Comparison of ENCODE assay signal across 27 mouse cellular contexts in the genomic region with DNA sequence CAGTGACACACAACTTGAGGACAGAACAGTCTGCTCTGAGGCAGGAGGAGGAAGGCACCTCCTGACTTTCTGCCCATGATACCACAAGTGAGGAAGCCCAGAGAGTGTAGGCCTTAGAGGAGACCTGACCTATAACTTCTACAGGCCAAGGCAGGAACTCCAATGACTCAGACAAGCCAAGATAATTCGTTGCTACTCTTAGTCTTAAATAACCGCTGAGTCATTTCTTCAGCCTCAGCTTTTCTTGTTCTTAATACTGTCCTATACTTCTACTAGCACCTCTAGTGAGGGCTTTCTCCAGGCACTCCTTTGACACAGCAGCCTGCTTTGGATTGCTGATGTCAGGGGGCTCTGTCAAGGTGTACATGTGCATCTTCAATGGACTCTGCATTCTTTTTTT. TPM values are rescaled to one million over a fixed set of nuclear protein-coding genes. Genes with fewer than 3 reads are reported as not detected.
DNase-seq lines count a peak whose midpoint lies in the region; ATAC-seq and TF ChIP-seq lines count a peak whose summit lies in the region.
"Had no signal": no experiment of that assay in that cellular context is flagged by ENCODE, and none has a peak within 500 bp of the region (broad histone marks: within the 10 kb centered on the region; RNA-seq: fewer than 3 reads in every experiment).

No protein-coding gene starts in this region.

- no peak overlapping the region for H3K9ac ChIP-seq in CH12.LX (ENCODE audit: insufficient read depth, low read depth)
- H3K9ac ChIP-seq in hindbrain, embryonic 16.5 days (ENCODE audit: low read depth, low read length), result no peak overlapping the region
- H3K9ac ChIP-seq: embryonic facial prominence, embryonic 13.5 days; embryonic facial prominence, embryonic 15.5 days; forebrain, embryonic 12.5 days had no signal

- in situ Hi-C loops in CH12.LX (cut with MboI; ENCODE audit: low pct_ligation_motif_present, low pct_unique_long_range_greater_than_20kb, low sequenced_read_pairs), result no loop called here

- TF ChIP-seq CTCF in CH12.LX (conservative IDR thresholded peaks at IDR 0.05 in 1 of 2, IDR thresholded peaks at IDR 0.05 in 1 of 2; ENCODE audit: low read depth in 2 of 2, low read length in 2 of 2), result no peak

- no peaks in the 10 kb centered on the region for H3K79me2 ChIP-seq in CH12.LX (replicated peaks; ENCODE audit: control insufficient read depth, extremely low read depth, insufficient read depth, poor library complexity, severe bottlenecking)

- no peaks in the 10 kb centered on the region for H3K9me3 ChIP-seq in CH12.LX (replicated peaks; ENCODE audit: low read length)
- H3K9me3 ChIP-seq in hindbrain, embryonic 16.5 days (ENCODE audit: control insufficient read depth, low read length), result no peaks in the 10 kb centered on the region
- H3K9me3 ChIP-seq: embryonic facial prominence, embryonic 13.5 days; embryonic facial prominence, embryonic 15.5 days; forebrain, embryonic 10.5 days; forebrain, embryonic 12.5 days had no signal

- H3K4me3 ChIP-seq in CH12.LX (replicated peaks in 1 of 3; ENCODE audit: low read depth in 2 of 3, low read length in 2 of 3, poor library complexity in 1 of 3), result no peak overlapping the region
- no peak overlapping the region for H3K4me3 ChIP-seq in hindbrain, embryonic 16.5 days (ENCODE audit: low read length)
- H3K4me3 ChIP-seq: embryonic facial prominence, embryonic 13.5 days; embryonic facial prominence, embryonic 15.5 days; erythroblast, embryonic 14.5 days; forebrain, embryonic 10.5 days; forebrain, embryonic 12.5 days had no signal

- peaks cover 72 to 96% of the 10 kb centered on the region in 2 experiments for H3K36me3 ChIP-seq in CH12.LX (replicated peaks in 1 of 2; ENCODE audit: control insufficient read depth in 1 of 2, insufficient read depth in 1 of 2, low read length in 1 of 2)
- H3K36me3 ChIP-seq in hindbrain, embryonic 16.5 days (ENCODE audit: control insufficient read depth, insufficient read depth, low read length), result peaks cover 12% of the 10 kb centered on the region
- H3K36me3 ChIP-seq: embryonic facial prominence, embryonic 13.5 days; embryonic facial prominence, embryonic 15.5 days had no signal

- TF ChIP-seq RAD21 in CH12.LX (IDR thresholded peaks at IDR 0.05; ENCODE audit: low read depth, low read length), result no peak

- dilution Hi-C loops in CH12.LX (cut with MboI; ENCODE audit: extremely low pct_ligation_motif_present, extremely low pct_unique_long_range_greater_than_20kb, low sequenced_read_pairs), result no loop called here

- DNase-seq in 3T3-L1 (ENCODE audit: low read depth, low spot score) (peak; percentile 31), CH12.LX (ENCODE audit: extremely low read depth) (peak; percentile 56)
- peak; percentile 20 for DNase-seq in induced T-regulatory cell, adult 2 months (ENCODE audit: low read depth)
- no peak for DNase-seq in thymus, adult 18-20 months
- no peak for DNase-seq in cerebellum, postnatal 4 days (ENCODE audit: low spot score in 2 of 2)
- no peak for DNase-seq in kidney, adult 8-10 months
- DNase-seq: adrenal gland, adult 8-10 months; adrenal gland, postnatal 14 days; adrenal gland, postnatal 36 days; B cell, adult 2 months; cerebellum, adult 11-12 months; cerebellum, adult 2 months; cerebellum, adult 9-10 months; cerebellum, postnatal 10 days; cerebellum, postnatal 25 days; embryo, embryonic 11 days had no signal

- TF ChIP-seq EP300 in CH12.LX (IDR thresholded peaks at IDR 0.05; ENCODE audit: low read length), result peak; percentile 75

- H3K4me2 ChIP-seq in CH12.LX (ENCODE audit: insufficient read depth, low read depth, poor library complexity, severe bottlenecking), result no peak overlapping the region
- H3K4me2 ChIP-seq in hindbrain, embryonic 16.5 days (ENCODE audit: low read length), result no peak overlapping the region
- H3K4me2 ChIP-seq: embryonic facial prominence, embryonic 13.5 days; embryonic facial prominence, embryonic 15.5 days; forebrain, embryonic 12.5 days had no signal

- H3K4me1 ChIP-seq in CH12.LX (ENCODE audit: control insufficient read depth in 1 of 2, insufficient read depth in 2 of 2), result peaks cover 8% of the 10 kb centered on the region in 2 experiments
- H3K4me1 ChIP-seq in hindbrain, embryonic 16.5 days (ENCODE audit: control insufficient read depth, insufficient read depth, low read depth, low read length), result no peaks in the 10 kb centered on the region
- H3K4me1 ChIP-seq: forebrain, embryonic 10.5 days; forebrain, embryonic 12.5 days had no signal

- TF ChIP-seq POLR2A in CH12.LX (IDR thresholded peaks at IDR 0.05; ENCODE audit: low read depth, low read length), result no peak

- H3K27ac ChIP-seq in CH12.LX (ENCODE audit: insufficient read depth, low read depth), result peak overlapping the region; percentile 50
- no peak overlapping the region for H3K27ac ChIP-seq in hindbrain, embryonic 16.5 days (ENCODE audit: low read depth, low read length)
- H3K27ac ChIP-seq: embryonic facial prominence, embryonic 13.5 days; embryonic facial prominence, embryonic 15.5 days; forebrain, embryonic 10.5 days; forebrain, embryonic 12.5 days had no signal

- ATAC-seq in hindbrain, embryonic 16.5 days, result no peak
- ATAC-seq: activated CD4-positive, CD25-positive, alpha-beta regulatory T cell, adult 4 months; CD4-positive, CD25-positive, alpha-beta regulatory T cell, adult 4 months; forebrain, embryonic 14.5 days; forebrain, embryonic 16.5 days; Patski had no signal

- no peaks in the 10 kb centered on the region for H3K27me3 ChIP-seq in CH12.LX (replicated peaks)
- H3K27me3 ChIP-seq in hindbrain, embryonic 16.5 days (replicated peaks; ENCODE audit: control insufficient read depth, insufficient read depth, low read length), result no peaks in the 10 kb centered on the region
- H3K27me3 ChIP-seq: embryonic facial prominence, embryonic 13.5 days; embryonic facial prominence, embryonic 15.5 days; forebrain, embryonic 12.5 days; Patski had no signal

- WGBS in hindbrain, embryonic 16.5 days, result 95% methylated on average over 2 of the region's 2 CpGs

TF ChIP-seq in CH12.LX, 34 proteins besides CTCF, POLR2A, EP300 and RAD21:
- TF ChIP-seq ZKSCAN1 (IDR thresholded peaks at IDR 0.05; ENCODE audit: borderline replicate concordance, low read depth, low read length), result no peak
- no peak for TF ChIP-seq UBTF (IDR thresholded peaks at IDR 0.05; ENCODE audit: low read depth, low read length)
- 0 out of 2 replicates have a peak, but pooled peaks have one; percentile 32 for TF ChIP-seq RCOR1 (conservative IDR thresholded peaks at IDR 0.05; ENCODE audit: low read depth, low read length)
- TF ChIP-seq POLR2AphosphoS2 (IDR thresholded peaks at IDR 0.05; ENCODE audit: low read depth, low read length), result no peak
- TF ChIP-seq CHD1 (IDR thresholded peaks at IDR 0.05; ENCODE audit: low read depth, low read length), result no peak
- TF ChIP-seq KAT2A (IDR thresholded peaks at IDR 0.05; ENCODE audit: insufficient replicate concordance, low read length), result no peak
- no peak for TF ChIP-seq MAZ (IDR thresholded peaks at IDR 0.05; ENCODE audit: low read depth, low read length)
- TF ChIP-seq JUND (conservative IDR thresholded peaks at IDR 0.05; ENCODE audit: low read depth, low read length), result peak; percentile 72
- no peak for TF ChIP-seq E2F4 (IDR thresholded peaks at IDR 0.05; ENCODE audit: insufficient replicate concordance, low read depth, low read length)
- TF ChIP-seq NRF1 (IDR thresholded peaks at IDR 0.05; ENCODE audit: low read depth, low read length), result no peak
- no peak for TF ChIP-seq ZNF384 (IDR thresholded peaks at IDR 0.05; ENCODE audit: low read depth, low read length)
- peak; percentile 24; the same call in 1 of the 2 replicates for TF ChIP-seq TCF12 (IDR thresholded peaks at IDR 0.05; ENCODE audit: low read depth, low read length)
- no peak for TF ChIP-seq MYC (IDR thresholded peaks at IDR 0.05; ENCODE audit: low read depth, low read length)
- TF ChIP-seq GABPA (IDR thresholded peaks at IDR 0.05; ENCODE audit: insufficient replicate concordance, low read depth, low read length), result no peak
- TF ChIP-seq TBP (conservative IDR thresholded peaks at IDR 0.05; ENCODE audit: low read depth, low read length), result 0 out of 2 replicates have a peak, but pooled peaks have one; percentile 52
- TF ChIP-seq JUN (IDR thresholded peaks at IDR 0.05; ENCODE audit: insufficient read depth, low read depth, low read length), result peak; percentile 38
- TF ChIP-seq MEF2A (IDR thresholded peaks at IDR 0.05; ENCODE audit: borderline replicate concordance, low read depth, low read length), result no peak; the same call in 1 of the 2 replicates
- peak; percentile 85 for TF ChIP-seq MAFK (IDR thresholded peaks at IDR 0.05; ENCODE audit: insufficient replicate concordance, low read length)
- no peak for TF ChIP-seq ZMIZ1 (IDR thresholded peaks at IDR 0.05; ENCODE audit: low read depth, low read length)
- no peak for TF ChIP-seq ZC3H11A (IDR thresholded peaks at IDR 0.05; ENCODE audit: low read depth, low read length)
- TF ChIP-seq ETS1 (conservative IDR thresholded peaks at IDR 0.05; ENCODE audit: low read depth, low read length), result peak; percentile 50; the same call in 1 of the 2 replicates
- TF ChIP-seq USF1 (IDR thresholded peaks at IDR 0.05; ENCODE audit: low read depth, low read length), result no peak
- no peak for TF ChIP-seq SMC3 (IDR thresholded peaks at IDR 0.05; ENCODE audit: low read depth, low read length)
- TF ChIP-seq BHLHE40 (IDR thresholded peaks at IDR 0.05; ENCODE audit: low read depth, low read length), result no peak; the same call in 1 of the 2 replicates
- TF ChIP-seq MAX (IDR thresholded peaks at IDR 0.05; ENCODE audit: low read length), result no peak
- TF ChIP-seq HCFC1 (IDR thresholded peaks at IDR 0.05; ENCODE audit: low read depth, low read length), result no peak
- TF ChIP-seq ELF1 (IDR thresholded peaks at IDR 0.05; ENCODE audit: low read depth, low read length), result no peak
- no peak for TF ChIP-seq MXI1 (IDR thresholded peaks at IDR 0.05; ENCODE audit: low read depth, low read length)
- TF ChIP-seq IRF4 (IDR thresholded peaks at IDR 0.05; ENCODE audit: low read depth, low read length), result peak; percentile 71; the same call in 1 of the 2 replicates
- TF ChIP-seq CHD2 (IDR thresholded peaks at IDR 0.05; ENCODE audit: low read length), result no peak
- no peak for TF ChIP-seq NELFE (IDR thresholded peaks at IDR 0.05; ENCODE audit: low read depth, low read length)
- no peak; the same call in 1 of the 2 replicates for TF ChIP-seq SIN3A (IDR thresholded peaks at IDR 0.05; ENCODE audit: low read length)
- TF ChIP-seq PAX5 (IDR thresholded peaks at IDR 0.05; ENCODE audit: low read length), result no peak
- no peak for TF ChIP-seq USF2 (conservative IDR thresholded peaks at IDR 0.05; ENCODE audit: low read depth, low read length)
TF ChIP-seq in CH12.LX: peak in this region for 8.

RNA-seq across cellular contexts. Expression of a gene that starts 55.3 kb away (rescaled TPM):
- 103 TPM in 2 replicates for total RNA-seq in CH12.LX (2012; rRNA removed)
- total RNA-seq in CH12.LX (2014; rRNA removed), result 40.5 and 41.9 TPM in 2 replicates
- 56.9 and 73.1 TPM in 2 replicates for polyA plus RNA-seq in CH12.LX (2012; ENCODE audit: insufficient read length, low read depth)
- 15.0 and 21.2 TPM in 2 replicates for polyA plus RNA-seq in hindbrain, embryonic 16.5 days (2015; fragmentation: Nextera tagmentation; extraction: Ambion mirVana)

Comparison
In these comparisons a context has a peak if more than half of its experiments do, and no peak if none do; other contexts are left out.
1. DNase-seq: peak in 3T3-L1 (single experiment), CH12.LX (single experiment) and induced T-regulatory cell, adult 2 months (single experiment); none in thymus, adult 18-20 months (0 of 2), cerebellum, postnatal 4 days (0 of 2) and kidney, adult 8-10 months (0 of 2).